Mouse (Mus musculus) left cerebral cortex, adult 8-10 months (tissue): Measurements from ENCODE around the gene Dnah3. TPM values are rescaled to one million over a fixed set of nuclear protein-coding genes. Genes with fewer than 3 reads are reported as not detected.

Experiments
- DNase-seq, 2 experiments: peaks; one replicate each; pipeline ENCODE4 v3.0.0; 2022; ENCODE audit warnings: low spot score in 2 of 2
- total RNA-seq, 4 experiments: library from RNA; stranded (reverse); gene quantifications; 2 replicates each; pipeline ENCODE4 v1.2.4; 2022

Dnah3 gene
- total RNA-seq: under 1 TPM; 0.33 to 0.85 (median 0.51) TPM

DNA sequence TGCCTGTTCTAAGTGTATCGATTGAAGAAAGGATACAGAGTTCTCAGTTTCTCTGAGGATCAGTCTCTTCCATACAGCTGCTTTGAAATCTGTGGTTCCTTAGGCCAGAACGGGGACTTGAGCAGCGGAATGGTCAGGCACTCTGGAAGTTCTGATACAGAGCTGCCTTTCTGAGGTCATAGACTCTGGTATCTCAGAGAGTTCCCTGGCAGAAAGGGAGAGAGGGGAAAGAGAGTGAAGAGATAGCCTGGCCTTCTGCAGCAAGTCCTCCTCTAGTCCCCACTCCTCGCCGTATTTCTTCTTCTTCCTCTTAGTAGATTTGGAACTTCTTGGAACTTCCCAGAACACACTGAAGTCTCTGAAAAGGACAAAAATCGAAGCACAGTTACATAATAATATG, at the start of gene Dnah3:
Gene Dnah3, minus strand, starts transcription at position 101 of the 400 bp plus-strand sequence.
- DNase-seq: no peak

DNA sequence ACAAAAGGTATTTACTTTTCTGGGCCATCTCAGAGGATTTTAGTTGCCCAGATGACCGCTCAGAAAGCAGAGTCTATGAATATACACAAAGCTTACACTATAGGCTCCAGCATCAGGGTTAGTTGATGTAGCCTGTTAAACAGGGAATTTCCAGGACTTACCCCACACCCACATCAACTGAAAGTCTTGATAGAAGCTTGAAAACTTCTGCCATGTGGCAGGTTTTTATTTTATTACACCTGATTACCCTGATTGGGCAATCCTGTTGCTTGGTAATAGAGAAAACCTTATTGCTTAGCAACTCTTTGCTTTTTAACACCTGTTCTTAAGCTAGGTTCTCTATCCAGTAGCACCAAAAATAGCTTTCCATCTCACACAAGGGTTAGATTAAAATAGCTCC, 47.7 kb upstream of the Dnah3 start:
- no peak for DNase-seq

DNA sequence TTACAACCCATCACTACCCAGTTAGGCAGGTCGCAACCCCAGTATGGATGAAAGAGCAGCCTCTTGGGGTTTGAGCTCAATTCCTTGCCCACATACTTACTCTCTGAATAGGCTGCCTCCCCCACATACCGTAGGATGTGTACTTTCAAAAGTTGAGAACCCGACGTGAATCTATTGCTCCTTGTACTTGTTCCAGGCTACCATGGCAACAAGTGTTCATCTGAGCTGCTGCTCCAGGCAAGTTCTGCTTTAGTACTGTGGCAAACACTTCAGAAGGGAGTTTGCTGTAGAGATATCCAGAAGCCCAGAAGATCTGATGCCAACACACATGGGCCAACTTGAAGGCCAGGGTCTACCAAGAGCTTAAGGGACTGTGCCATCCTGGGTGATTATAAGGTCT, 33.9 kb upstream of the Dnah3 start:
- DNase-seq: peak in 1 of 2 experiments; percentile 52

DNA sequence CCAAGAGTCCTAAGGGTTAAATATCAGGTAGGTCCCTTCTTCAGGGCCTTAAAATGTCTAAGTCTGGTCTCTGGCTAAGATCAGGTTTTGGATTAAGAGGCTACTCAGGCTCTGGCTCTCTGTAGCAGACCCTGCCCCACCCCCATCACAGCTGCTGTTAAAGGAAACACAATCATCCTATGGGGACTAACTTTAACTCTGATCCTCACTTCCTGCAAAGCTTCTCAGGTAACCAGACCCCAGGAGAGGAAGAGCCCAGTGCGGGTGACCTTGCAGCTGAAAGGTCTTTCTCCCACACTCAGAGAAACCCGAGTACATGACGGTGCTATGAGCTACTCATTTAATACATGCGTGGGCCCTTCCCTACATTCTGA, 32.6 kb upstream of the Dnah3 start:
- no peak for DNase-seq

DNA sequence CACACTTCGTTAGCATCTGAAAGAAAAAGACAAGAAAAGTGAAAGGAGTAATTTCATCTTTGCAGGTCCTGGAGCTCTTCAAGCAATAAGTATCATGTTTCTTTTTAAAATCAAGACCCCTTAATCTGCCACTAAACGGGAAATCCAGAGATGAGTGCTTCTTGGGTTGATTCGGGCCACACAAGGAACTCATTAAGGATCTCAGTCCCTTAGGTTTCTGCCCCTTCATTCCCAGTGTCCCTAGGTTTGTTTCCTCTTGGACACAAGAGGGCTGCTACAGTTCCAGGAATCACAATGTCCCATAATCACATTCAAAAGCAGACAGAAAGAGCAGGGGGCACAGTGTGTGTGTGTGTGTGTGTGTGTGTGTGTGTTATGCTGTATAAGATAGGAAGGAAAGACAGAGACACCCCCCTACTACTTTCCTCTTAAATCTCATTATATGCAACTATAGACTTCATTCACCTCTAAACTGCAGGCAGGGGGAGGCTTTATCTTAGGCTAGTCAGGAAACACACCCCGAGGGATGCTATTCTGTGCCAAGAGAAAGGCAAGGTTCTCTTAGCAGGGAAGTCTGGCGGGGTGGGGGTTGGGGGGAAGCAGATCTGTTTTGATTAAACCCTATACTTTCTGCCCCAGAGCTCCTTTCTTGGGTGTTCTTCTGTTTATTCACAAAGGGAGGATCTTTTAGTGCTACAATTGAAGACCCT, 32.1 kb upstream of the Dnah3 start:
- no peak for DNase-seq

DNA sequence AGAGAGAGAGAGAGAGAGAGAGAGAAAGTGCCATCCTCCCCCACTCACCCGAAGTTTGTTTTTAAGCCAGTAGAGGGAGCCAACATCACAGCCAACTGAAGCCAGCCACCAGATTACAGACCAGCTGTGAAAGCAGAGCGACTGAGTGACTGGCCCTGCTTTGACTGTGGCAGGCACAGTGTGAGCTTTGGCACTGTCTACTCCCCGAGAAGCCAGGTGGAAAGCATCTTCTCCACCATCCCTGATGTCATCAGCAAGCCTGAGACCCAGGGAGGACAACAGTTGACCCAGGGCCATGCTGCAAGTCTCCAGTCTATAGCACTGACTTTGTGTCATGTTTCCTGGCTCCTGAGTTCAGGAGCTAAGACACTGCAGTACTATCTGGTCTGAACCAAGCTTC, 29.8 kb upstream of the Dnah3 start:
- peak; percentile 51 to 59 for DNase-seq

DNA sequence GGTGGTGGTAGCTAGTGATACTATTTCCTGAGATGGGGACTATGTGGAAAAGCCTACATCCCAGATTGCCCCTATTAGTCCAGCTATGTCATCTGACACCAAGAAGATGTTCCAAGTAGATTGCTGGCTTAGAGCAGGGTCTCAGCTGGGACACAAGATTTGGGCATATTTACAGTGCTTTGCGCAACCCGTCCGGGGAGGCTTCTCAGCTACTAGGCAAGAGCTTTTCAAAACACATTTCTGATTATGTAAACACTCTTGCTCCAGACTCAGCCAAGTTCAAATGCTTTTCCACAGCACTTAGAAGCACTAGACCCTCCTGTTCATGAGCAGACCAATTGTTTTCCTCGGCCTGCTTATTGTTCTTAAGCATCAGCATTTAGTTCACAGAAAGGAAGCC, 28.7 kb upstream of the Dnah3 start:
- no peak for DNase-seq

DNA sequence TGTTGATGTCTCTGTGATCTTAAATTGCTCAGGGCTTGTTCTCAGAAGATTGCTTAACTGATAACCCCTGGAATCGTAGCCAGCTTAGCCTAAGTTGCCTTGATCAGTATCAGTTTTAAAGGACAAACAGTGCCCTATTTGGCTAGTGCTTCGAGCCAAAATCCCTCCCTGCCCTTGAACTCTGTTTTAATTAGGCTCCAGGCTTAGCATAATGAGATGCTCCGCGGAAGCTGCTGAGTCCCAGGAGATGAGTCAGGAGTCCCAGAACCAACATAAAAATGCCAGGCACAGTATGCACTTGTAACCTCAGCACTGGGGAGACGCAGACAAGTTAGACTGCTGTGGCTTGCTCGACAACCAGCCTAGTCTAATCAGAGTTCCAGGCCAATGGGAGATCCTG, 22.4 kb upstream of the Dnah3 start:
- no peak for DNase-seq

DNA sequence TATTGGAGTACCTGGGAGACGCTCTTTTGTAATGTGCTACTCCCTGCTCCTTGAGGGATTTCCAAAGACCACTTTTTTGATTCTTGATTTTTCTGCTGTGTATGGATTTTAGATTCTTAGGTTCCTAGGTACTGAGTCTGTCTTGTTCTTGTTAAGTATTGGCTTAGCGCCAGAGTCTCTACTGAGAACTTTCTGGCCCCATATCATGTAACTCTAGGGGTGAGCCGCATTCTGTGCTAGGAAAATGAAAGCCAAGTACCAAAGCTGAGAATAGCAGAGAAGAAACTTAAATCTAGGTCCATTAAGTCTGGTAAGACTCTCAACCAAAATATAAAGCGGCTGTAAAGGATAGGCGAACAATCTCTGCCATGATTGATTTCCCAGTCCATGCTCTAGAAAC, 21.9 kb upstream of the Dnah3 start:
- no peak for DNase-seq

DNA sequence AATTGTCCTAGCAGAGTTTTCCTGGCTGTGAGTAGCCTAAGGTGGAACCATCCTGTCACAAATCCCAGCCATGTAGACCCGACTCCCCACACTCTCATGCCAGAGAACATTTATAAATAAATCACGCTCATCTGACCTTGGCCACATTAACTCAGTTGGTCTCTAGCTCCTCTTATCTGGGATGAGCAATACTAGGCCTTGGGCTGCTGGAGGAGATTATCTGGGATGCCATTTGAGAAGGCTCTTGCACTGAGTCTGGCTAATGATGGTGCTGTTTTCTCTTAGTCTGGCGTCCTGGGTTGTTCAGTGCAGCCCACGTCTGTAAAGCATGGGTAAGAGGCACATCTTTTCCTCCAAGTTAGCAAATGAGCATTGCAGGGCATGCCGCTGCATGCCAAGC, 14.6 kb upstream of the Dnah3 start:
- no peak for DNase-seq

DNA sequence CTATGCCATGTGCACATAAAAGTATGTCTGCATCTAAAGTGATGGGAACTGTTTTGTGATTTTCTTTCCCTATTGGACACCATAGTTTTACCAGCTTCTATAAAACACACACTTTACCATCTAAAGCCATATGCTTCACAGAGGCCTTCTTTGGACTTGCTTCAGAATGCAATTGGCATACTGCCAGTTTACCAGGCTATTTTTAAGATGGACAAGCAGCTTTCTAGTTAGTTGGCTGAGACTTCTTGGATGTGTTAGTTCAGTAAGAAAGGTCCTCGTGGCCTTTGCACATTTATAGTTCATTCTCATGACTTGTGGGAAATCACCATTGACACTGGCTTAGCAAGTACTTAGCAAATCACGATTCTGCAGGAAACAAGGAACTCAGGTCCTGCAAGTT, 11.3 kb upstream of the Dnah3 start:
- peak in 1 of 2 experiments; percentile 18 for DNase-seq

DNA sequence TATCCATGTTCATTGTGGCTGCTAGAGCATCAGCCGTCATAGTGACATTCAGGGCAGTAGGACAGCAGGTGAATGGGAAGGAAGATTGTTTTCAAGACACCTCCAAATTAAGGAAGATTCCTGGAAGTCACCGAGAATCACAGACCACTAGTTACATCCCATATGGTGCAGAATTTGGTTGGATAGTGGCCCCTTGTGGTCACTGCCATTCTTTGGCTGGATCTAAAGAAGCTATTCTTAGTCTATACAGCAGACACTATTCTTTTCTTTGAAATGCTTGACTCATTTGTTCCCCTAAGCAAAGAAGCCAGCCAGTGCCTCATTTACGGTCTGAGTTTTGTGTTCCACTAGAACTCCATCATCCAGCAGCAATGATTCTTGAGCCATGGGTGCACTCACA, 9.9 kb upstream of the Dnah3 start:
- DNase-seq: no peak

DNA sequence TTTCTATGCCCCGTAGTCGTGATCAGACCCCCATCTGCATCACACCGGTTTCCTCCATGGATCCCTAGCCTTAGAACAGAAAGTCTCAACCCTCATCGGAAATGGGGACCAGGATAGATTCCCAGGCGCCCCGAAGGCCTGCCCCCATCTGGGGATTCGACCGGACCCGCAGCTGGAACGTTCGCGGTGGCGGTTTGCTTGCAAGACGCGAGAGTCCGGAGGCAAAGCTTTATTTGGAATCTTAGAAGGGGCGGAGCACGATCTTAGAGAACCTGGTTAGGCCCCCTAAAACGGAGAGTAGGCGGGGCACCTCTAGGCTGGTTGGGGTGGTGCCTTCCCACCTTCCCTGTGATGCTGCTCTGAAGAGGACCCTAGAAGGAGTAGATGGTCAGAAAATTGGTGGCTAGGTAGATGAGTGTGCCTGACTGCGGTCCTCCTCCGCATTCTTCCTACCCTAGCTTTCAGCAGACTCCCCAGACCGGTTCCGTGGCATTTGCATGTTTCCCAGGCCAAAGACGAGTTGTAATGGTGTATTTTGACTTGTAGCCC, 8.0 kb upstream of the Dnah3 start:
- no peak for DNase-seq

DNA sequence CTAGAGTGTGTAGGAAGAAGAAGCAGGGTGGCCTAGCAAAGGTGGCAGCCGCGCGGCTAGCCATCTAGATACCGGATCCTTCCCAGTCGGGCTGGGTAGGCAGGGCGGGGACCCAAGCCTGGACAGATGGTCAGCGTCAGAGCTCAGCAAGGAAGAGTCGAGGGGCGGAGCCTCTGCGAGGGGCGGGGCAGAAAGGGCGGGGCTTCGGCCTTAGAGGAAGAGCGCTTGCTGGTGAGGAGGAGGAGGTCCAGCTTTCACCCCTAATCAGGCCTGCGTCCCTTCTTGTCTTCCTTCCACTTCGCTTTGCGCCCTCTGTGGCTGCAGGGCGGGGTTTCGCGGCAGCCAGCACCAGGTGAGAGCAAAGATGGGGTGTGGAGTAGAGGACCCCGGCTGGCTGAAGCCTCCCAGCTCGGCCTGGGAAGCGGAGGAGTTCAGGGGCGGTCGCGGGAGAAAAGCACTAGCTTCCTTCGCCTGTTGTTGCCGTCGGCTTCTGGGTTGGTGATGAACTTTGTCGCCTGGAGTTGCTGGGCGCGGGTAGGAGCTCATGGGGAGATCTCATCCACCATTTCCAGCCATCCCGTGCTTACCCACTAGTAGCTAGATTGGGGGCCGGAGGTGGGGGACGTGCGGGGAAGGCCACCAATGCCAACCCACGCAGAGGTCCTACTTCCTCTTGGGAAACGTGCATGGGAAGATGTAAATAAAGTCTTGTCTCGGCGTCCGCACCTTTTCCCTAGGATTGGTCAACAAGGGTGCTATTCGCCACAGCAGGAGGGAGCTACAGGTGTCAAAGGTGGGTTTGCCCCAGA, 7.3 kb upstream of the Dnah3 start, which contains the start of gene Tmem159:
Gene Tmem159, plus strand, starts transcription at position 190 of the 809 bp plus-strand sequence.
- DNase-seq: peak; percentile 44 to 72

DNA sequence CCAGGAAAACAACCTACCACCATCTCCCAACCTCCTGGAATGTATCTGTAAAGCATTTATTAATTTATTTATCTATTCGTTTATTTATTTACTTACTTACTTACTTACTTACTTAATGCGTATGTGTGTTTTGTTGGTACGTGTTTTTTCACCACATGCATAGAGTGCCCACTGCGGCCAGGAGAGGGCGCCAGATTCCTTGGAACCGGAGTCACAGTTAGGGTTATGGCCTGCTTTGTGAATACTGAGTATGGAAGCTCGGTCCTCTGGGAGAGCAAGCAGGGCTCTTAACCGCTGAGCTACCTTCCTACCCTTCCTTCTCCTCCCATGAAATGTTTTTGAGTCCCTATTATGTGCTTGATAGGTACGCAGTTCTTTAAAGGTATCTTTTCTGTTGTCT, 3.3 kb upstream of the Dnah3 start:
- DNase-seq: peak in 1 of 2 experiments; percentile 33

DNA sequence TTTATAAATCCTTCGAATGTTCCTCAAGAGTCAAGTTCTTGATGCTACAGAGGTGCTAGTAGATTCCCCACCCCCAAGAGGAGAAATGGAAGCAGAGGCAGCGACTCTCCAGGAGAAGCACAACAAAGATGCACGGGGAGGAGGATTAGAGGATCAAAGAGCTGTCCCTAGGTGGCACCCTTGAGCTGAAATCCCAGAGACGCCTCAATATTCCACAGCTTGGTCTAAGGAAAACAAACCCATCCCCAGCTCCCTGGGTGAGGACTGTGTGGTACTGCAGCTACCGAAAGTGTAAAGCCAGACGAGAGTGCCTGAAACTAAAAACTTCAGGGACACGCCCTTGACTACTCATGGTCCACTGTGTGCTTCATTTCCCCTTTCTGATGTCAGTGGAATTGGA, 2.8 kb upstream of the Dnah3 start:
- peak; percentile 29 to 33 for DNase-seq

DNA sequence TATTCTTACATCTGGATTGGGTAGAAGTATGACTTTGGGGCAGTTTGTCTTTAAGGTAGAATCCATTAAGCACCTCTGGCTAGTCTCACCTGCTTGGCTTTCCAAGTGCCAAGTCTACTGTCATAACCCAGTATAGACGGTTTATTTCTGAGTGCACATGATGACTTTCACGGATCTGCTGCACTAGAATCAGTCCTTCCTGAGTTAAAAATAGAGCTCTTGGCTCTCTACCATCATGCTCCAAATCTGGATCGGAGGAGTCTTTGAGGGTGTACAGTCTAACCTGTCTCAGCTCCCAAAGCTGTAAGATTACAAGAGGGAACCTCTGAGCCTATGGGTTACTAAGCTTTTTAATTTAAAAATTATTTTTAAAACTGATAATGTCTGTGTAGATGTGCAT, 864 bp downstream of the Dnah3 start:
- no peak for DNase-seq

DNA sequence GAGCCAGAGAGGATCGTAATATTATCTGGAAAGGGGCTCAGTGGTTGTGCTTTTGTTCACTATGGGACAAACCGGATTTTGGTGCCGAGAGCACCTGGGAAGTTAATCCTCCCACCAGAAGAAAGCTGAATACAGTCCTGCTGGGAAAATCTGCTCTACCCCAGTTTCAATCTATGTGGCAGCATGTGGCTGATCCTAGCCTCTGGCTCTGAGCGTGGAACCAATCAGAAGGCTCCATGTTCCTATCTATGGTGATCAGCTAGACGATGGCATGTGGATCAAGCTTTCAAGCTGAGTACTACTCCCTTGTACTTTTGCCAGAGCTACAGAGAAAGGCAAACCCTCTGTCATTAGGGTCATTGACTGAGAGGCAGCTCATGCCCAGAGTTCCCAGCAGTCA, 2.0 kb downstream of the Dnah3 start:
- DNase-seq: no peak

DNA sequence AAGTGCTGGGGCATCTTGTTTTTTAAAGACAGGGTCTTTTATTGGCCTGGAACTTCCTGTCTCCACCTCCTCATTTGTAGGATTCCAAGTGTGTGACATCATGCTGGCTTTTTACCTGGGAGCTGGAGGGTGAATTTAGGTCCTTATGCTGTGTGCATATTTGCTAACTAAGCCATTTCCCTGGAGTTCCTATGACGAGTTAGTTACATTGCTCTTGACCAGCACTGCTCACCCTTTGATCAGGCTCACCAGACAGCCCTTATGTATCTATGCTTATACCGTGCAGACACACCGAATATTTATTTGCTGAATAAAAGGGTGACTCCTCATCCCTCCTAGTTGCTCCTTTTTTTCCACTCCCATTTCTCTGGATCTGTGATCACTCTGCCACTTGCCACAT, 14.9 kb downstream of the Dnah3 start:
- no peak for DNase-seq

DNA sequence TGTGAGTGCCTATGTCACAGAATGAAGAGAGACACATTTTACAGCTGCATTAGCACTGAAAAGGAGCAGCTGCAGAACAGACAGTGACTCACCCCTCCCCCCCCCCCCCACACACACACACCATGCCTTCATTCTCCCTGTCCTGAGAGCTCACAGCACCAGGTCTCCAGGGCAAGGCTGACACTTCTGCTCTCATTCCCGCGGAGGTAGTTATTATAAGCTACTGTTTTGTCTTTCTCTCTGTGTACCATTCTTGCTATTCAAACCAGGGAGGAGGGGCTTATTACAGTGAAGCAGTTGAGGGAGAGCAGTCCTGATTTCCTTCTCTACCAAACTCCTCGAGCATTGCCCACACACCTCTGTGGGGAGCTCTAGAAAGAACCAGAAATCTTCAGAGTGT, 25.9 kb downstream of the Dnah3 start:
- DNase-seq: no peak

DNA sequence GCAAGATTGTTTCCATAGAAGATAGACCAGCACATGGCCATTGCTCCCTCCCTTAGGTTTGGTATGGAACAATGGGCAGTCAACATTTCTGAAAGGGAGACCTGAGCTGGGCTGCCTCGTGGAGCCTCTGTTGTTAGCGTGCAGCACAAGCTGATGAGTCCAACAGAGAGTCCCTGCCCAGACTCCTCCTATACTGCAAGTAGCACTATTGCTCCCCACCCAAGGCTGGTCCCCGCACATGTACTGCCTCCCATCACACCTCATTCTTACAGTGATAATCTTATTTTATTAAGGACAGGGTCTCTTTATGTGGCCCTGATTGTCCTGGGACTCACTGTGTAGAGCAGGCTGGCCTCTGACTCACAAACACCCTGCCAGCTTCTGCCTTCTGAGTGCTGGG, 27.0 kb downstream of the Dnah3 start:
- DNase-seq: no peak

DNA sequence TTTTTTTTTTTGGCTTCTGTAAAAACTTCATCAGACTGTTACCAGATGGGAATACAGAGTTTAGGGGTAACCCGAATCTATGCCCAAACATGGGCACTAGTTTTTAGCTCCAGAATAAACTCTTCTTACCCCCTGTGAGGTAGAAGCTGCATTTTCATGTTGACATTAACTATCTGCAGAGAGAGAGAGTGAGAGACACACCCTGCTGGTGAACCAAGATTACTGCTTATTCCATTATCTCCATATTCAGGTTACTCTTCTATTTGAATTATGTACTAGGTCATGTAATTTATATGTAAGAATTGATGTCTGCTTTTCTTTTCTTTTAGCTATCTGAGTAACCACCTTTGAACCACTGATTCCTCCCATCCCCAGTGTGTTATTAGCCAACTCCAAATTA, 31.0 kb downstream of the Dnah3 start:
- no peak for DNase-seq

DNA sequence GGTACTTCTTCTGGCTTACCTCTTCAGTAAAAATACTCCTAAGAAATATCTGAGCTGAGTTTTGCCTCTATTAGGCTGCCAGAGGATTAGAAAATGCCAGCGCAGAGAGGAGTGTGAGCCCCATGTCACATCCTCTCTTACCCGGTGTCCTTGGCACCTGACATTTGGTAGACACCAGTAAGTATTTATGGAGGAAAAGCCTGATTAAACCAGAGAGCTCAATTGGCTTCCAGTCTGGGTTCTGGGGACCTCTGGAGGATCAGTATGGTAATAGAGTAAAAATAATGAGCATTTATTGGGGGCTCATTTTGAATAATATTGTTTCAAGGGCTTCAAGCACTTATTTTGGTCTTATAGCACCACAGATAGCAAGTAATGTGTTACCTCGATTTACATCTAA, 39.6 kb downstream of the Dnah3 start:
- DNase-seq: no peak
